Mouse (Mus musculus): ENCODE results near the gene Plcl2.

DNA sequence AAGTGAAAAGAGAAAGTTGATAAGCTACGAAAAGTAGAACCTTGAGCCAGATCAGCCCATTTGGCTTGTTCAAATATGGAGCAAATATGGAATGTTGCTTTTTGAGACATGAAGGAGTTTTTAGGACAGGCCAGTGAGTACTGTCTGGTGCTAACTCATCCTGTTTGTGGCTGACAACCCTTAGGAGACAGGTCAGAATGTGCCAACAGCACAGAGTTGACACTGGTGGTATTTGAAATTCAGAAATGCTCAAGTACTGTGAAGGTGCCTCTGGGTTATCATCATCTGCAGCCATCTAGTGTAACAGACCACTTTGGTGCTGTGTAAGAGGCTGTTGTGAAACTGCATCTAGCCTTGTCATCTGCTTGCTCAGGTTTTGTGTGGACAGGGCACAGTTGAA, 1.5 kb downstream of the Plcl2 start:
- TF ChIP-seq POLR2A (IDR thresholded peaks at IDR 0.05; ENCODE audit: low read depth, low read length) (no peak), CTCF (IDR thresholded peaks at IDR 0.05; ENCODE audit: extremely low read depth, insufficient read depth, insufficient read length, insufficient replicate concordance) (no peak)

Data from spleen, adult 2 months (tissue).